Mouse (Mus musculus): ENCODE measurements at regions not wholly inside any gene's neighbourhood (a gene's known extent, or its start where the extent isn't known, plus 50 kb on each side); places are given as distances from the start of the nearest gene placed in this dataset.
A peak's percentile ranks its signal among the peaks of the same experiment; 100 is the strongest.

- no peak for ATAC-seq (ENCODE audit: low TSS enrichment)
These were observed 189.8 kb upstream of the Cxcr4 start for GRCm38 (mm10) chr1:128781871-128782270.

GRCm38 (mm10) chr1:128781311-128781710 is 189.2 kb upstream of the Cxcr4 start:
- ATAC-seq (ENCODE audit: low TSS enrichment), result peak; percentile 31; the same call in 1 of the 2 replicates

- no peak for ATAC-seq (ENCODE audit: low TSS enrichment)
These were observed 187.6 kb upstream of the Cxcr4 start for GRCm38 (mm10) chr1:128779586-128780158.

DNA sequence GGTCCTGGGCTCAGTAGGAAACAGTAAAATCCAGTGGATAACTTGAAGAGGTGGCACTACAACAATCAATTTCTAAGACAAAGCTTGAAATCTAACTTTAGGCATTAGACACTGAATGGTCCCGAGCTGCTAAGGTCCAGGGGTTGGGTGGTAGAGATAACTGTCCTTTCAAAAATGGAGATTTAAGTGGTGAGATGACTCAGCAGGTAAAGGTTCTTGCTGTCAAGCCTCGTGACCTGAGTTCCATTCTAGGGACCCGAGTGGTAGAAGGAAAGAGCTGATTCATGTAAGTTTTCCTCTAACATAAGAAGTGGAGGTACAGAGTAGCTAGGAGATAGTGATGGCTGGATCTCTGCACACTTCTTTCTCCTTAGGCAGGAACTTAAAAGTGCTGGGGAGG is 180.3 kb upstream of the Cxcr4 start:
- ATAC-seq (ENCODE audit: low TSS enrichment), result no peak

- ATAC-seq (ENCODE audit: low TSS enrichment), result no peak
These were observed 178.7 kb upstream of the Cxcr4 start for GRCm38 (mm10) chr1:128770786-128771185.

- no peak for ATAC-seq (ENCODE audit: low TSS enrichment)
These were observed 175.9 kb upstream of the Cxcr4 start for GRCm38 (mm10) chr1:128767991-128768390.

DNA sequence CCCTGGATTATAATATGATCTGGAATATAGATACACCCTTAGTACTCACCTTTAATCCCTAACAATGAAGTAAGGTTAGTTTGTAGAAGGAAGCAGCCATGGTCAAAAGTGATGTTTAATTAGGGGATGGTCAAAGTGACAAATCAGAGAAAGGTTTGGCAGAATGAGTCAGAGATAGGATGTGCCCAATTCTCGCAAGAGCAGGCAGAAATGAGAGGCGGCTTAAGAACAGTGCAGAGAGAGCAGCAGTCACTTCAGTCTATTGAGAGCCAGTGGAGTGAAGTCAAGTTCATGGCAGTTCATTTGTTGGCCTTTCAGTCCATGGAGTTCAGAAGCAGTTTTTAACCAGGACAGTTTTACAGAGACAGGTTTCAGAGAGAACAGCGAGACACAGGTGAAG is 175.3 kb upstream of the Cxcr4 start:
- ATAC-seq (ENCODE audit: low TSS enrichment), result no peak

- ATAC-seq (ENCODE audit: low TSS enrichment), result no peak
These were observed 174.8 kb upstream of the Cxcr4 start for GRCm38 (mm10) chr1:128766894-128767268.

GRCm38 (mm10) chr1:128766193-128766893 is 174.2 kb upstream of the Cxcr4 start:
- ATAC-seq (ENCODE audit: low TSS enrichment), result no peak

DNA sequence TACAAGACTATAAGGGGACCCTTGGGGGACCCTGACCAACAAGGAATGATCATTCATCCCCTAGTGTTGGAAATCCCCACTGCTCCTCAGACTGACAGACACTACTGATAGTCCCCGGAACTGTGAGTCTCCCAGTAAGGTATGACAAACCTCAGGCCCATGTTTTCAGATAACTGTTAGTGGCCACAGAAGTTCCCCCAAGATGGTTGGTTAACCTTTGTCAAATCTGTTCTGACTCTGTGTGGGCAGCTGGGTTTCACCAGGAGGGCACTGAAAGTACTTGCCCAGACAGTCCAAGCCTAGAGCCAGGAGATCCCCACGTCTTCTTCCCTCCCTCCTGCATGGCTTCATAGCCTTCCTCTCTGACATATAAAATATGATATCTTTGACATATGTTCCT is 173.5 kb upstream of the Cxcr4 start:
- no peak for ATAC-seq (ENCODE audit: low TSS enrichment)

DNA sequence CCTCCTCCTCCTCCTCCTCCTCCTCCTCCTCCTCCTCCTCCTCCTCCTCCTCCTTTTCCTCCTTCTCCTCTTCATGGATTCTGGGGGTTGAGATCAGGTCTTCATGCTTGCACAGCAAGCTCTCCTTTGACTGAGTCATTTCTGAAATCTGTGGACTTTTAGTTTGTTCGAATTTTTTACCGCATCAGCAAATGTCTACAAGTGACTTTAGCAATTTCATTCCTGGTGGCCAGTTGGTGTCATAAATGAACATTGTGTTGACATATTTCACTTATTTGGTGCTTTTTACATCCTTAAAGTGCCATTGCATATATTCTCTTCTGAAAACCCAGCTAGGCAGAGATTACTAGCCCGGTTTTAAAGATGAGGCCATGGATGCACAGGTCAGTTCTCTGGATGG is 173.0 kb upstream of the Cxcr4 start:
- no peak for ATAC-seq (ENCODE audit: low TSS enrichment)

- ATAC-seq (ENCODE audit: low TSS enrichment), result no peak
These were observed 170.8 kb upstream of the Cxcr4 start for GRCm38 (mm10) chr1:128762854-128763253.

- no peak for ATAC-seq (ENCODE audit: low TSS enrichment)
These were observed 170.0 kb upstream of the Cxcr4 start for GRCm38 (mm10) chr1:128762076-128762475.

- ATAC-seq (ENCODE audit: low TSS enrichment), result no peak
These were observed 166.8 kb upstream of the Cxcr4 start for GRCm38 (mm10) chr1:128758802-128759481.

GRCm38 (mm10) chr1:128758294-128758801 is 166.3 kb upstream of the Cxcr4 start:
- no peak for ATAC-seq (ENCODE audit: low TSS enrichment)

GRCm38 (mm10) chr1:128753427-128754012 is 161.4 kb upstream of the Cxcr4 start:
- ATAC-seq (ENCODE audit: low TSS enrichment), result no peak

- ATAC-seq (ENCODE audit: low TSS enrichment), result no peak
These were observed 157.4 kb upstream of the Cxcr4 start for GRCm38 (mm10) chr1:128749437-128749994.

DNA sequence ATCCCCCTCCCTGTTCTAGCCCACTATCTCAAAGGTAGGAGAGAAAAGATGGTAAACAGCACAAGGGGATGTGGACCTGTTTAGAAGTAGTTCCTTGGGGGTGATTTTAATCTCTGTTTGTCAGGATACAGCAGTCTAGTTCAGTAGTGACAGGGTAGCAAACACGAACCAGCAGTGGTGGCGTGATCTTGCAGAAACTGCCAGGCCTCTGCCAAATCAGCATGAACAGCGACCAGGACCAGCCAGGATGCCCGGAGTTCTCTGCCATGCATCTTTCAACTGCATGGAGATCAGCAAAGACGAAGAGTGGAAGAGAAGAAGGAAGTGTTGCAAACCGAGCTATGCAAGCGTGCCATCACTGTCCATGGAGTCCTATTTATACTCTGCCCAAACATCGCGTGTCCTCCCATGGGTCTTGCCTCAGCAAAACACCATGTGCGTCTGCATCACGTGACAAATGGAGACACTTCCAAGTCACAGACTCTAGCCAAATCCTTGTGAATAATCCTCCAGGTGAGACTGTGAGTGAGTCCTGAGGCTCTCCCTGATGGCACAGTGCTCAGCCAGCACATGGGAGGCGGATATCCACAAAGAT is 155.2 kb upstream of the Cxcr4 start:
- no peak for ATAC-seq (ENCODE audit: low TSS enrichment)

- ATAC-seq (ENCODE audit: low TSS enrichment), result no peak
These were observed 154.4 kb upstream of the Cxcr4 start for GRCm38 (mm10) chr1:128746461-128747009.

- peak; percentile 93 for ATAC-seq (ENCODE audit: low TSS enrichment)
These were observed 148.5 kb upstream of the Cxcr4 start for GRCm38 (mm10) chr1:128740616-128741015.

- ATAC-seq (ENCODE audit: low TSS enrichment), result no peak
These were observed 146.1 kb upstream of the Cxcr4 start for GRCm38 (mm10) chr1:128738152-128738551.

- peak; percentile 62; the same call in 1 of the 2 replicates for ATAC-seq (ENCODE audit: low TSS enrichment)
These were observed 142.8 kb upstream of the Cxcr4 start for GRCm38 (mm10) chr1:128734857-128735256.

Data from frontal cortex, adult (tissue).